Mouse (Mus musculus) heart, adult 11 months (tissue): Measurements from ENCODE around the gene Dazap2.
A peak's percentile ranks its signal among the peaks of the same experiment; 100 is the strongest.
"Not testable (repeated sequence)": the region's sequence is repeated elsewhere in the genome, so short reads cannot be mapped to it uniquely, and the experiment has no call there.

Experiments
- DNase-seq: peaks from one replicate; pipeline ENCODE4 v3.0.0; 2022

Dazap2 gene

GRCm38 (mm10) chr15:100614996-100615824, at the start of gene Dazap2:
Gene Dazap2, plus strand, starts transcription at chr15:100615349.
- peak; percentile 100 for DNase-seq

- DNase-seq: peak; percentile 73
These were observed 48.6 kb upstream of the Dazap2 start for GRCm38 (mm10) chr15:100566531-100566930.

GRCm38 (mm10) chr15:100569239-100569638, 45.9 kb upstream of the Dazap2 start:
- DNase-seq: no peak

GRCm38 (mm10) chr15:100573946-100574345, 41.2 kb upstream of the Dazap2 start:
- peak; percentile 90 for DNase-seq

GRCm38 (mm10) chr15:100574378-100574777, 40.8 kb upstream of the Dazap2 start:
- DNase-seq: no peak

- DNase-seq: no peak
These were observed 39.8 kb upstream of the Dazap2 start for GRCm38 (mm10) chr15:100575366-100575765.

- no peak for DNase-seq
These were observed 38.8 kb upstream of the Dazap2 start for GRCm38 (mm10) chr15:100576392-100576791.

- no peak for DNase-seq
These were observed 38.3 kb upstream of the Dazap2 start for GRCm38 (mm10) chr15:100576810-100577209.

- DNase-seq: no peak
These were observed 37.2 kb upstream of the Dazap2 start for GRCm38 (mm10) chr15:100577972-100578371.

GRCm38 (mm10) chr15:100580108-100580507, 35.0 kb upstream of the Dazap2 start:
- DNase-seq: no peak

GRCm38 (mm10) chr15:100585931-100586330, 29.2 kb upstream of the Dazap2 start:
- DNase-seq: no peak

- no peak for DNase-seq
These were observed 28.0 kb upstream of the Dazap2 start for GRCm38 (mm10) chr15:100587166-100587565.

GRCm38 (mm10) chr15:100588297-100588696, 26.9 kb upstream of the Dazap2 start:
- DNase-seq: no peak

- DNase-seq: peak; percentile 90
These were observed 24.7 kb upstream of the Dazap2 start for GRCm38 (mm10) chr15:100590436-100590835.

GRCm38 (mm10) chr15:100592817-100593216, 22.3 kb upstream of the Dazap2 start:
- DNase-seq: no peak

- DNase-seq: no peak
These were observed 16.8 kb upstream of the Dazap2 start for GRCm38 (mm10) chr15:100598287-100598882.

- DNase-seq: peak; percentile 97
These were observed 16.3 kb upstream of the Dazap2 start for GRCm38 (mm10) chr15:100598883-100599275.

GRCm38 (mm10) chr15:100599276-100600046, 15.7 kb upstream of the Dazap2 start, which contains the start of gene Pou6f1:
Gene Pou6f1, minus strand, starts transcription at chr15:100599984.
- peak; percentile 98 for DNase-seq

GRCm38 (mm10) chr15:100600047-100600695, 15.0 kb upstream of the Dazap2 start:
- peak; percentile 98 for DNase-seq

GRCm38 (mm10) chr15:100600696-100601272, 14.4 kb upstream of the Dazap2 start:
- DNase-seq: no peak

- DNase-seq: no peak
These were observed 13.5 kb upstream of the Dazap2 start for GRCm38 (mm10) chr15:100601669-100602068.

GRCm38 (mm10) chr15:100606677-100607076, 8.5 kb upstream of the Dazap2 start:
- not testable (repeated sequence) for DNase-seq
